Mouse (Mus musculus): Measurements from ENCODE around the gene Tusc2.

GRCm38 (mm10) chr9:107569270-107569669 lies 6.2 kb downstream of the Tusc2 start:
- TF ChIP-seq CTCF (IDR thresholded peaks at IDR 0.05; ENCODE audit: low read depth, low read length) (no peak), POLR2A (IDR thresholded peaks at IDR 0.05; ENCODE audit: borderline replicate concordance, low read depth, low read length) (no peak)
